Mouse (Mus musculus) limb, embryonic 12.5 days (tissue): Measurements from ENCODE around the gene Pdpk1. TPM values are rescaled to one million over a fixed set of nuclear protein-coding genes. Genes with fewer than 3 reads are reported as not detected.
"Not testable (repeated sequence)": the region's sequence is repeated elsewhere in the genome, so short reads cannot be mapped to it uniquely, and the experiment has no call there.

ENCODE experiments used
- ATAC-seq: fragments of 200-750 bp; cut with Nextera tagmentation; 2 replicates; pipeline ENCODE4 v1.8.0; 2017; ENCODE audit warnings: low read depth, moderate TSS enrichment; ENCODE audit not compliant: insufficient number of reproducible peaks, insufficient read depth, low FRiP score, low TSS enrichment
- H3K27ac ChIP-seq: fragments of 300-500 bp; sonication (generic); 2 replicates; pipeline ENCODE4 v1.5.1; 2016; ENCODE audit warnings: mild to moderate bottlenecking, moderate library complexity
- H3K27me3 ChIP-seq: fragments of 300-500 bp; sonication (generic); 2 replicates; pipeline ENCODE4 v1.6.1; 2016; ENCODE audit warnings: mild to moderate bottlenecking, moderate library complexity
- H3K36me3 ChIP-seq: fragments of 300-500 bp; sonication (generic); 2 replicates; pipeline ENCODE4 v1.6.1; 2016; ENCODE audit warnings: mild to moderate bottlenecking, moderate library complexity
- H3K4me1 ChIP-seq: fragments of 300-500 bp; sonication (generic); replicated peaks from 2 replicates; pipeline ENCODE4 v1.6.1; 2016
- H3K4me2 ChIP-seq: fragments of 300-500 bp; sonication (generic); 2 replicates; pipeline ENCODE4 v1.6.1; 2016; ENCODE audit warnings: mild to moderate bottlenecking, moderate library complexity
- H3K4me3 ChIP-seq: fragments of 300-500 bp; sonication (generic); replicated peaks from 2 replicates; pipeline ENCODE4 v1.5.1; 2016; ENCODE audit warnings: mild to moderate bottlenecking
- H3K9ac ChIP-seq: fragments of 300-500 bp; sonication (generic); replicated peaks from 2 replicates; pipeline ENCODE4 v1.6.1; 2016; ENCODE audit warnings: mild to moderate bottlenecking, moderate library complexity
- H3K9me3 ChIP-seq: fragments of 300-500 bp; sonication (generic); 2 replicates; pipeline ENCODE4 v1.6.1; 2016; ENCODE audit warnings: mild to moderate bottlenecking, moderate library complexity
- WGBS: fragments of 180-500 bp; shearing (Covaris S2); methylation state at CpG from one replicate; pipeline ENCODE4 v1.1.7; 2016; 5-methylcytosine and 5-hydroxymethylcytosine counted together
- polyA plus RNA-seq: library from polyadenylated mRNA; unstranded; fragments of >200 nt; fragmentation: Nextera tagmentation; extraction: Ambion mirVana; gene quantifications from 2 replicates; pipeline ENCODE4 v1.2.1, GENCODE M21; 2016

Gene Pdpk1
- polyA plus RNA-seq, 1 experiment from 2014 or later, result 38.5 TPM

- ATAC-seq, result peak; percentile 40; the same call in 1 of the 2 replicates
These were observed 9.8 kb downstream of the Pdpk1 start for GRCm38 (mm10) chr17:24140845-24141424.

GRCm38 (mm10) chr17:24139968-24140367, 10.8 kb downstream of the Pdpk1 start:
- Histone ChIP-seq H3K9me3 (no peaks in the 10 kb centered on the region), H3K4me2 (peak overlapping the region; percentile 87), H3K27ac (no peak overlapping the region), H3K9ac (no peak overlapping the region), H3K36me3 (no peaks in the 10 kb centered on the region), H3K27me3 (no peaks in the 10 kb centered on the region), H3K4me3 (peak overlapping the region; percentile 98), H3K4me1 (peaks cover 11% of the 10 kb centered on the region)
- 88% methylated on average over 4 of the region's 4 CpGs for WGBS
- no peak for ATAC-seq

More at GRCm38 (mm10) chr17:24140845-24141424, 9.8 kb downstream of the Pdpk1 start:
- Histone ChIP-seq H3K27ac (peak overlapping the region; percentile 86), H3K27me3 (no peaks in the 10 kb centered on the region), H3K4me3 (peak overlapping the region; percentile 98), H3K9me3 (no peaks in the 10 kb centered on the region), H3K4me1 (peaks cover 11% of the 10 kb centered on the region), H3K9ac (peak overlapping the region; percentile 94), H3K4me2 (peak overlapping the region; percentile 87), H3K36me3 (no peaks in the 10 kb centered on the region)
- 1% methylated on average over 37 of the region's 43 CpGs for WGBS

GRCm38 (mm10) chr17:24139256-24139655, 11.5 kb downstream of the Pdpk1 start:
- Histone ChIP-seq H3K4me1 (peaks cover 11% of the 10 kb centered on the region), H3K36me3 (no peaks in the 10 kb centered on the region), H3K4me3 (no peak overlapping the region), H3K9ac (no peak overlapping the region), H3K9me3 (no peaks in the 10 kb centered on the region), H3K4me2 (no peak overlapping the region), H3K27ac (no peak overlapping the region), H3K27me3 (no peaks in the 10 kb centered on the region)
- no peak for ATAC-seq
- 92% methylated on average over 3 of the region's 3 CpGs for WGBS

GRCm38 (mm10) chr17:24137226-24137880, 13.4 kb downstream of the Pdpk1 start:
- Histone ChIP-seq H3K4me2 (no peak overlapping the region), H3K4me1 (peaks cover 11% of the 10 kb centered on the region), H3K9me3 (no peaks in the 10 kb centered on the region), H3K9ac (no peak overlapping the region), H3K27me3 (no peaks in the 10 kb centered on the region), H3K27ac (no peak overlapping the region), H3K36me3 (0 out of 2 replicates have a peak, but pooled peaks cover 3% of the 10 kb centered on the region), H3K4me3 (no peak overlapping the region)
- 85% methylated on average over 2 of the region's 2 CpGs for WGBS
- no peak for ATAC-seq

- peaks cover 5% of the 10 kb centered on the region for H3K4me1 ChIP-seq
- no peak overlapping the region for H3K27ac ChIP-seq
- no peak for ATAC-seq
- no peak overlapping the region for H3K9ac ChIP-seq
- H3K27me3 ChIP-seq, result no peaks in the 10 kb centered on the region
- no peak overlapping the region for H3K4me2 ChIP-seq
- no peaks in the 10 kb centered on the region for H3K9me3 ChIP-seq
- H3K36me3 ChIP-seq, result 0 out of 2 replicates have a peak, but pooled peaks cover 3% of the 10 kb centered on the region
- H3K4me3 ChIP-seq, result no peak overlapping the region
These were observed 16.7 kb downstream of the Pdpk1 start for GRCm38 (mm10) chr17:24134062-24134461.

- H3K9ac ChIP-seq, H3K27me3 ChIP-seq, H3K27ac ChIP-seq, H3K4me2 ChIP-seq, ATAC-seq, H3K36me3 ChIP-seq, H3K4me3 ChIP-seq, H3K9me3 ChIP-seq, H3K4me1 ChIP-seq: not testable (repeated sequence)
- 83% methylated on average over 4 of the region's 4 CpGs for WGBS
These were observed 17.8 kb downstream of the Pdpk1 start for GRCm38 (mm10) chr17:24132919-24133318.

GRCm38 (mm10) chr17:24131570-24131969, 19.2 kb downstream of the Pdpk1 start:
- no peak for ATAC-seq
- Histone ChIP-seq H3K27me3 (no peaks in the 10 kb centered on the region), H3K9ac (no peak overlapping the region), H3K9me3 (no peaks in the 10 kb centered on the region), H3K27ac (no peak overlapping the region), H3K36me3 (0 out of 2 replicates have a peak, but pooled peaks cover 3% of the 10 kb centered on the region), H3K4me1 (peaks cover 5% of the 10 kb centered on the region), H3K4me2 (no peak overlapping the region), H3K4me3 (no peak overlapping the region)
- WGBS, result 91% methylated on average over 3 of the region's 3 CpGs

GRCm38 (mm10) chr17:24129246-24129645, 21.5 kb downstream of the Pdpk1 start:
- WGBS, result 87% methylated on average over 4 of the region's 4 CpGs
- not testable (repeated sequence) for H3K4me2 ChIP-seq, H3K9ac ChIP-seq, H3K27me3 ChIP-seq, H3K4me1 ChIP-seq, H3K27ac ChIP-seq, H3K4me3 ChIP-seq, H3K36me3 ChIP-seq, H3K9me3 ChIP-seq, ATAC-seq

- no peak for ATAC-seq
- no peaks in the 10 kb centered on the region for H3K9me3 ChIP-seq
- H3K36me3 ChIP-seq, result no peaks in the 10 kb centered on the region
- no peak overlapping the region for H3K4me2 ChIP-seq
- peaks cover 5% of the 10 kb centered on the region for H3K4me1 ChIP-seq
- H3K9ac ChIP-seq, result no peak overlapping the region
- no peak overlapping the region for H3K27ac ChIP-seq
- WGBS, result 94% methylated on average over 1 of the region's 1 CpGs
- H3K27me3 ChIP-seq, result no peaks in the 10 kb centered on the region
- no peak overlapping the region for H3K4me3 ChIP-seq
These were observed 23.1 kb downstream of the Pdpk1 start for GRCm38 (mm10) chr17:24127592-24127991.

- WGBS, result 79% methylated on average over 3 of the region's 3 CpGs
- Histone ChIP-seq H3K9me3 (no peaks in the 10 kb centered on the region), H3K4me2 (no peak overlapping the region), H3K4me3 (no peak overlapping the region), H3K9ac (no peak overlapping the region), H3K4me1 (peaks cover 5% of the 10 kb centered on the region), H3K27ac (no peak overlapping the region), H3K36me3 (no peaks in the 10 kb centered on the region), H3K27me3 (no peaks in the 10 kb centered on the region)
- no peak for ATAC-seq
These were observed 23.9 kb downstream of the Pdpk1 start for GRCm38 (mm10) chr17:24126801-24127200.

- no peak overlapping the region for H3K9ac ChIP-seq
- no peaks in the 10 kb centered on the region for H3K27me3 ChIP-seq
- 87% methylated on average over 3 of the region's 3 CpGs for WGBS
- no peak for ATAC-seq
- no peak overlapping the region for H3K27ac ChIP-seq
- H3K9me3 ChIP-seq, result no peaks in the 10 kb centered on the region
- H3K36me3 ChIP-seq, result no peaks in the 10 kb centered on the region
- no peak overlapping the region for H3K4me3 ChIP-seq
- no peak overlapping the region for H3K4me2 ChIP-seq
- no peaks in the 10 kb centered on the region for H3K4me1 ChIP-seq
These were observed 31.3 kb downstream of the Pdpk1 start for GRCm38 (mm10) chr17:24119446-24119845.

- 88% methylated on average over 4 of the region's 4 CpGs for WGBS
- ATAC-seq, result no peak
- Histone ChIP-seq H3K9ac (no peak overlapping the region), H3K4me1 (no peaks in the 10 kb centered on the region), H3K4me3 (no peak overlapping the region), H3K27ac (no peak overlapping the region), H3K27me3 (no peaks in the 10 kb centered on the region), H3K36me3 (peaks cover 25% of the 10 kb centered on the region), H3K4me2 (no peak overlapping the region), H3K9me3 (no peaks in the 10 kb centered on the region)
These were observed 37.7 kb downstream of the Pdpk1 start for GRCm38 (mm10) chr17:24113031-24113430.
